Mouse (Mus musculus) kidney, adult 2 months (tissue): ENCODE results near the gene Psmd9.

Experiments
- CTCF ChIP-seq: fragments of 200-500 bp; conservative IDR thresholded peaks from 2 replicates; pipeline ENCODE4 v1.5.1; 2011; ENCODE audit warnings: low read depth, mild to moderate bottlenecking, control low read depth, low read length, moderate library complexity, mixed read lengths; ENCODE audit not compliant: insufficient read depth, insufficient read length
- POLR2A ChIP-seq: fragments of 200-500 bp; IDR thresholded peaks from one replicate; pipeline ENCODE4 v1.6.1; 2011; ENCODE audit warnings: low read depth, low read length, control low read depth

GRCm38 (mm10) chr5:123294653-123295052, 125.4 kb downstream of the Psmd9 start:
- TF ChIP-seq POLR2A, result no peak
- no peak for TF ChIP-seq CTCF
